8 mouse cellular contexts compared by ENCODE assay signal in genomic region chr13:77982105-77982851, GRCm38 (mm10). TPM values are rescaled to one million over a fixed set of nuclear protein-coding genes. Genes with fewer than 3 reads are reported as not detected.
DNase-seq lines count a peak whose midpoint lies in the region; ATAC-seq lines count a peak whose summit lies in the region.

No protein-coding gene starts in this region.

- H3K4me3 ChIP-seq in hindbrain, embryonic 13.5 days = no peak overlapping the region

- 22% methylated on average over 5 of the region's 5 CpGs for WGBS in hindbrain, embryonic 13.5 days

- no peak overlapping the region for H3K27ac ChIP-seq in hindbrain, embryonic 13.5 days

- H3K27me3 ChIP-seq in hindbrain, embryonic 13.5 days = no peaks in the 10 kb centered on the region

- no peak overlapping the region for H3K4me2 ChIP-seq in hindbrain, embryonic 13.5 days

- peak; percentile 9 for DNase-seq in kidney, adult 18-20 months
- DNase-seq in kidney, adult 11 months = no peak
- peak; percentile 17 for DNase-seq in MN1 (ENCODE audit: low spot score)
- peak; percentile 10 to 42 for DNase-seq in cerebellum, postnatal 36 days
- peak; percentile 66 to 77 for DNase-seq in left cerebral cortex, postnatal 14 days (ENCODE audit: low spot score in 2 of 2)
- peak; percentile 80 for DNase-seq in retina, embryonic 14.5 days (ENCODE audit: low spot score)

- H3K9me3 ChIP-seq in hindbrain, embryonic 13.5 days = no peaks in the 10 kb centered on the region

- 0 out of 2 replicates have a peak, but pooled peaks cover 3% of the 10 kb centered on the region for H3K4me1 ChIP-seq in hindbrain, embryonic 13.5 days (replicated peaks)

- H3K36me3 ChIP-seq in hindbrain, embryonic 13.5 days = no peaks in the 10 kb centered on the region

- intact Hi-C loops in left cerebral cortex, postnatal 14 days (cut with DNase I) = loop anchor here (5.0 kb wide), 2 partner anchors 190 to 215 kb away; partner anchors contain the start of gene Nr2f1

- H3K9ac ChIP-seq in hindbrain, embryonic 13.5 days = no peak overlapping the region

- ATAC-seq in hindbrain, embryonic 13.5 days (ENCODE audit: low FRiP score) = peak; percentile 69
- no peak for ATAC-seq in activated CD4-positive, CD25-positive, alpha-beta regulatory T cell, adult 4 months

RNA-seq across cellular contexts. Expression of gene Pou5f2, which starts 42.4 kb away (rescaled TPM):
- polyA plus RNA-seq in hindbrain, embryonic 13.5 days (2015; fragmentation: Nextera tagmentation; extraction: Ambion mirVana) = 1.2 and 1.5 TPM in 2 replicates
- total RNA-seq in left cerebral cortex, postnatal 14 days (2021) = 1 to 10 TPM; 1.5 to 1.8 TPM
- 1 to 10 TPM; 4.8 to 7.8 TPM for polyA plus RNA-seq in activated CD4-positive, CD25-positive, alpha-beta regulatory T cell, adult 4 months (2017; shearing (Covaris generic))
